Mouse (Mus musculus) lung, embryonic 14.5 days (tissue): ENCODE measurements at regions not wholly inside any gene's neighbourhood (a gene's known extent, or its start where the extent isn't known, plus 50 kb on each side); places are given as distances from the start of the nearest gene placed in this dataset.
"Not testable (repeated sequence)": the region's sequence is repeated elsewhere in the genome, so short reads cannot be mapped to it uniquely, and the experiment has no call there.

Experiments used
- ATAC-seq: fragments of 200-750 bp; cut with Nextera tagmentation; 2 replicates; pipeline ENCODE4 v1.8.0; 2017; ENCODE audit warnings: mild to moderate bottlenecking, moderate TSS enrichment, moderate library complexity; ENCODE audit not compliant: insufficient read depth
- DNase-seq: peaks from one replicate; pipeline ENCODE4 v3.0.0-alpha.2; 2015
- H3K27ac ChIP-seq: fragments of 300-500 bp; sonication (generic); 2 replicates; pipeline ENCODE4 v1.5.1; 2014; ENCODE audit warnings: low read depth, mild to moderate bottlenecking, moderate library complexity
- H3K27me3 ChIP-seq: fragments of 300-500 bp; sonication (generic); 2 replicates; pipeline ENCODE4 v1.6.1; 2014; ENCODE audit warnings: low read length, control low read depth; ENCODE audit not compliant: insufficient read depth
- H3K36me3 ChIP-seq: fragments of 300-500 bp; sonication (generic); 2 replicates; pipeline ENCODE4 v1.6.1; 2014; ENCODE audit warnings: control low read depth; ENCODE audit not compliant: insufficient read depth
- H3K4me1 ChIP-seq: fragments of 300-500 bp; sonication (generic); 2 replicates; pipeline ENCODE4 v1.6.1; 2014; ENCODE audit warnings: antibody characterized with exemption, control low read depth; ENCODE audit not compliant: insufficient read depth
- H3K4me2 ChIP-seq: fragments of 300-500 bp; sonication (generic); 2 replicates; pipeline ENCODE4 v1.6.1; 2014; ENCODE audit warnings: mild to moderate bottlenecking
- H3K4me3 ChIP-seq: fragments of 300-500 bp; sonication (generic); 2 replicates; pipeline ENCODE4 v1.5.1; 2014; ENCODE audit warnings: low read depth, low read length
- H3K9ac ChIP-seq: fragments of 300-500 bp; sonication (generic); 2 replicates; pipeline ENCODE4 v1.6.1; 2014
- H3K9me3 ChIP-seq: fragments of 300-500 bp; sonication (generic); 2 replicates; pipeline ENCODE4 v1.6.1; 2016; ENCODE audit warnings: low read depth, low read length, control low read depth
- CTCF ChIP-seq: IDR thresholded peaks from 2 replicates; pipeline ENCODE4 v1.5.1; 2016; ENCODE audit warnings: antibody characterized with exemption, low read depth
- WGBS: fragments of 180-500 bp; shearing (Covaris S2); extraction: QIAGEN DNeasy Blood & Tissue Kit; methylation state at CpG from one replicate; pipeline ENCODE4 v1.1.7; 2014; 5-methylcytosine and 5-hydroxymethylcytosine counted together

GRCm38 (mm10) chr6:149246166-149246701 is 57.7 kb upstream of the Amn1 start:
- 83% methylated on average over 7 of the region's 7 CpGs for WGBS
- DNase-seq, result no peak
- no peak for TF ChIP-seq CTCF
- no peak overlapping the region for H3K9ac ChIP-seq
- H3K9me3 ChIP-seq, result peaks cover 4% of the 10 kb centered on the region; the same call in 1 of the 2 replicates
- H3K36me3 ChIP-seq, result no peaks in the 10 kb centered on the region
- H3K4me1 ChIP-seq, result no peaks in the 10 kb centered on the region
- no peak overlapping the region for H3K4me3 ChIP-seq
- no peak for ATAC-seq
- no peak overlapping the region for H3K27ac ChIP-seq
- no peaks in the 10 kb centered on the region for H3K27me3 ChIP-seq
- no peak overlapping the region for H3K4me2 ChIP-seq

GRCm38 (mm10) chr6:149245716-149246115 is 57.2 kb upstream of the Amn1 start:
- H3K9ac ChIP-seq, H3K27me3 ChIP-seq, H3K27ac ChIP-seq, H3K36me3 ChIP-seq, H3K4me2 ChIP-seq, ATAC-seq, DNase-seq, H3K9me3 ChIP-seq, H3K4me1 ChIP-seq, H3K4me3 ChIP-seq: not testable (repeated sequence)
- 88% methylated on average over 2 of the region's 2 CpGs for WGBS

GRCm38 (mm10) chr6:149244159-149244558 is 55.6 kb upstream of the Amn1 start:
- Histone ChIP-seq H3K4me1 (no peaks in the 10 kb centered on the region), H3K9me3 (peaks cover 4% of the 10 kb centered on the region; the same call in 1 of the 2 replicates), H3K27ac (no peak overlapping the region), H3K4me2 (no peak overlapping the region), H3K4me3 (no peak overlapping the region), H3K9ac (no peak overlapping the region), H3K36me3 (no peaks in the 10 kb centered on the region), H3K27me3 (no peaks in the 10 kb centered on the region)
- 74% methylated on average over 1 of the region's 1 CpGs for WGBS
- no peak for TF ChIP-seq CTCF
- ATAC-seq, result no peak
- DNase-seq, result no peak

GRCm38 (mm10) chr6:149243384-149243783 is 54.9 kb upstream of the Amn1 start:
- no peak for TF ChIP-seq CTCF
- no peaks in the 10 kb centered on the region for H3K4me1 ChIP-seq
- WGBS, result 88% methylated on average over 7 of the region's 7 CpGs
- peaks cover 4% of the 10 kb centered on the region; the same call in 1 of the 2 replicates for H3K9me3 ChIP-seq
- ATAC-seq, result no peak
- no peak for DNase-seq
- no peak overlapping the region for H3K9ac ChIP-seq
- no peak overlapping the region for H3K27ac ChIP-seq
- no peak overlapping the region for H3K4me2 ChIP-seq
- H3K27me3 ChIP-seq, result no peaks in the 10 kb centered on the region
- H3K36me3 ChIP-seq, result no peaks in the 10 kb centered on the region
- no peak overlapping the region for H3K4me3 ChIP-seq

- Histone ChIP-seq H3K27me3 (no peaks in the 10 kb centered on the region), H3K4me3 (no peak overlapping the region), H3K9me3 (no peaks in the 10 kb centered on the region), H3K36me3 (no peaks in the 10 kb centered on the region), H3K27ac (no peak overlapping the region), H3K9ac (no peak overlapping the region), H3K4me2 (no peak overlapping the region), H3K4me1 (no peaks in the 10 kb centered on the region)
- TF ChIP-seq CTCF, result no peak
- 51% methylated on average over 2 of the region's 2 CpGs for WGBS
- ATAC-seq (no peak), DNase-seq (peak; percentile 49)
Measured at GRCm38 (mm10) chr6:149238333-149238732, 49.8 kb upstream of the Amn1 start.
